Mouse (Mus musculus) stomach, postnatal 0 days (tissue): ENCODE measurements at regions not wholly inside any gene's neighbourhood (a gene's known extent, or its start where the extent isn't known, plus 50 kb on each side); places are given as distances from the start of the nearest gene placed in this dataset.

Source experiments
- CTCF ChIP-seq: IDR thresholded peaks from 2 replicates; pipeline ENCODE4 v1.5.1; 2016; ENCODE audit warnings: antibody characterized with exemption, low read depth, mild to moderate bottlenecking, moderate library complexity
- EP300 ChIP-seq: optimal IDR thresholded peaks from 2 replicates; pipeline ENCODE3; 2016; ENCODE audit warnings: antibody characterized with exemption

DNA sequence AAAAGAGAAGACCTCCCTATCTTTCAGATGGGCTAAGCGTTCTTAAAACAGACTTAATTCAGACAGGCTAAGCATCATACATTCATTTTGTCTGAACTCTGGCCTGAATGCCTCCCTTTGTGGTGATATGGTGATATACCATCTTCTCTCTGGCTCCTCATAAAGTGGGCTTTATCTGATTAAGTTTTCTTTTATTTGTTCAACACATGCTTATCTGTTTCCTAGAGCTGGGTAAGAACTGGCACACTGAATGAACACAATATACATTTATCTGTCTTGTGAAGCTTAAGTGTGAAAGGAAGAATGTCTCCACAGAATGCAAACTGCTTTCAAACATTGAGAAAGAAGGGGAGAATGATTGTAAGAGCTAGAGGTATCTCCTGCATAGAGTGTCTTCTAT, 160.7 kb upstream of the P2ry1 start:
- no peak for TF ChIP-seq EP300
- TF ChIP-seq CTCF: no peak
